Mouse (Mus musculus) liver, embryonic 14.5 days (tissue): ENCODE measurements around the gene Rps11. TPM values are rescaled to one million over a fixed set of nuclear protein-coding genes. Genes with fewer than 3 reads are reported as not detected.

Experiments
- ATAC-seq: fragments of 200-750 bp; cut with Nextera tagmentation; 2 replicates; pipeline ENCODE4 v1.8.0; 2017; ENCODE audit warnings: moderate number of reproducible peaks, mild to moderate bottlenecking, moderate library complexity; ENCODE audit not compliant: insufficient read depth
- DNase-seq, 3 experiments: peaks; one replicate each; pipeline ENCODE4 v3.0.0-alpha.2; 2012 to 2013; ENCODE audit warnings: low read depth in 3 of 3, low spot score in 3 of 3
- H3K27ac ChIP-seq: fragments of 300-500 bp; sonication (generic); 2 replicates; pipeline ENCODE4 v1.5.1; 2014; ENCODE audit warnings: moderate library complexity, mild to moderate bottlenecking, control low read depth, inconsistent platforms
- H3K27me3 ChIP-seq: fragments of 300-500 bp; sonication (generic); 2 replicates; pipeline ENCODE4 v1.6.1; 2014; ENCODE audit warnings: mild to moderate bottlenecking, low read length, moderate library complexity; ENCODE audit not compliant: control insufficient read depth, insufficient read depth
- H3K36me3 ChIP-seq: fragments of 300-500 bp; sonication (generic); replicated peaks from 2 replicates; pipeline ENCODE4 v1.6.1; 2014; ENCODE audit warnings: low read depth; ENCODE audit not compliant: control insufficient read depth, insufficient read depth
- H3K4me1 ChIP-seq, 2 experiments: fragments of 200-500 bp in 1 of 2; fragments of 300-500 bp in 1 of 2; sonication (generic) in 1 of 2; replicated peaks; 2 replicates each; pipeline ENCODE4 v1.6.1; 2012 to 2014; ENCODE audit warnings: antibody characterized with exemption in 1 of 2, inconsistent platforms in 1 of 2, low read length in 1 of 2; ENCODE audit not compliant: control insufficient read depth in 2 of 2, insufficient read depth in 2 of 2
- H3K4me2 ChIP-seq: fragments of 300-500 bp; sonication (generic); 2 replicates; pipeline ENCODE4 v1.6.1; 2014; ENCODE audit warnings: low read depth, mild to moderate bottlenecking, control low read depth, moderate library complexity
- H3K4me3 ChIP-seq, 2 experiments: fragments of 200-500 bp in 1 of 2; fragments of 300-500 bp in 1 of 2; sonication (generic) in 1 of 2; 2 replicates each; pipeline ENCODE4 v1.5.1; 2012 to 2014; ENCODE audit warnings: low read depth in 2 of 2, low read length in 2 of 2, mild to moderate bottlenecking in 2 of 2, control low read depth in 1 of 2, inconsistent platforms in 1 of 2, moderate library complexity in 1 of 2; ENCODE audit not compliant: insufficient read depth in 1 of 2
- H3K9ac ChIP-seq: fragments of 300-500 bp; sonication (generic); replicated peaks from 2 replicates; pipeline ENCODE4 v1.6.1; 2014; ENCODE audit warnings: mild to moderate bottlenecking, control low read depth, moderate library complexity
- H3K9me3 ChIP-seq: fragments of 300-500 bp; sonication (generic); 2 replicates; pipeline ENCODE4 v1.6.1; 2016; ENCODE audit warnings: low read length, mixed read lengths; ENCODE audit not compliant: control insufficient read depth
- CTCF ChIP-seq: IDR thresholded peaks from 2 replicates; pipeline ENCODE4 v1.5.1; 2016; ENCODE audit warnings: antibody characterized with exemption, low read depth, control low read depth
- EP300 ChIP-seq: IDR thresholded peaks from 2 replicates; pipeline ENCODE4 v1.6.1; 2016; ENCODE audit warnings: antibody characterized with exemption, low read depth
- WGBS: fragments of 180-500 bp; shearing (Covaris S2); extraction: QIAGEN DNeasy Blood & Tissue Kit; methylation state at CpG from one replicate; pipeline ENCODE4 v1.1.7; 2014; ENCODE audit not compliant: insufficient replicate concordance; 5-methylcytosine and 5-hydroxymethylcytosine counted together
- polyA plus RNA-seq, 2 experiments: library from polyadenylated mRNA; depleted of rRNA in 1 of 2; stranded (reverse) in 1 of 2; unstranded in 1 of 2; fragments of >200 nt; fragmentation: Nextera tagmentation in 1 of 2; extraction: Ambion mirVana in 1 of 2; gene quantifications; 2 replicates each; pipeline versions ENCODE4 v1.2.1 to v1.2.3; 2012 to 2014

The Rps11 gene
- polyA plus RNA-seq, 2 experiments = 366 to 989 TPM

DNA sequence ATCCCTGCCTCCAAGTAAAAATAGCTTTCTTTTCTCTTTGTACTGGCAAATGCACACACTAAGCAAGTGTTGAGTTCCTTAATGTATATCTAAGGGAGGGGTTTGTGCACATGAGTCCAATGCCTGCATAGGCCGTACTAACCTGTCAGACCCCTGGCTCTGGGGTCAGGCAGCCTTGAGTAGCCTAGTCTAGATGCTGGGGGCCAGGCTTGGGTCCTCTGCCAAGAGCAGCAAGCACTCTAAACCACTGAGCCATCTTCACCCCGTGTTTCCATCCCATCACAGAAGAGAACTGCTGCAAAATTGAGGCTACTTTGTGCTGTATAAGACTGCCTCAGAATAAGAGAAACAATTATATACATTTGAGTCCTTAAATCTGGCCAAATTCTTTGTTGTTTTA lies 46.4 kb downstream of the Rps11 start:
- Histone ChIP-seq H3K4me3 (no peak overlapping the region), H3K4me2 (no peak overlapping the region), H3K9ac (no peak overlapping the region), H3K9me3 (no peaks in the 10 kb centered on the region), H3K27ac (no peak overlapping the region), H3K36me3 (peaks cover 7% of the 10 kb centered on the region; the same call in 1 of the 2 replicates), H3K4me1 (peaks cover 2 to 12% of the 10 kb centered on the region in 2 experiments; a peak in 3 of 4 replicates), H3K27me3 (no peaks in the 10 kb centered on the region)
- TF ChIP-seq CTCF = no peak
- TF ChIP-seq EP300 = no peak
- DNase-seq (no peak), ATAC-seq (no peak)
- 91% methylated on average over 2 of the region's 2 CpGs for WGBS

DNA sequence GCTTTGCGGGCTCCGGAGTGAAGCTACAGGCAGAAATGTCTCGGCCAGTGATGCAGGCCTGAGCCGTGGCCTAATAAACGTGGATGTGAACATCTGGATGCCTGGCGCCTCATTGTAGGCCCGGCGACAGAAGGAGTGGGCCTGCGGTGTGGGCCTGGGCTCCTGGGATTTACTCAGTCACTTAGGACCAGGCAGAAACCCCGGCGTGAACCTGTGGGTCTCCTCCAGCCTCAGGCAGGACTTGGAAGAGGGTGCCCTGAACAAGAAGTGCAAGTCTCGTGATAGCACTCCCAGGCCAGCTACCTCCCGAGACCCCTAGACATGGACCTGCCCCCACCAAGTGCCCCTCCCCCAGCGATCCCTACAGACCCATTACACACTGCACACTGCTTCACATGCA lies 46.9 kb downstream of the Rps11 start:
- Histone ChIP-seq H3K4me1 (peaks cover 0 to 8% of the 10 kb centered on the region in 2 experiments; a peak in 2 of 4 replicates), H3K27me3 (no peaks in the 10 kb centered on the region), H3K36me3 (peaks cover 7% of the 10 kb centered on the region; the same call in 1 of the 2 replicates), H3K27ac (no peak overlapping the region), H3K9me3 (no peaks in the 10 kb centered on the region), H3K4me3 (no peak overlapping the region), H3K4me2 (no peak overlapping the region), H3K9ac (no peak overlapping the region)
- TF ChIP-seq CTCF (no peak), EP300 (no peak)
- ATAC-seq (no peak), DNase-seq (no peak)
- 77% methylated on average over 14 of the region's 14 CpGs for WGBS

DNA sequence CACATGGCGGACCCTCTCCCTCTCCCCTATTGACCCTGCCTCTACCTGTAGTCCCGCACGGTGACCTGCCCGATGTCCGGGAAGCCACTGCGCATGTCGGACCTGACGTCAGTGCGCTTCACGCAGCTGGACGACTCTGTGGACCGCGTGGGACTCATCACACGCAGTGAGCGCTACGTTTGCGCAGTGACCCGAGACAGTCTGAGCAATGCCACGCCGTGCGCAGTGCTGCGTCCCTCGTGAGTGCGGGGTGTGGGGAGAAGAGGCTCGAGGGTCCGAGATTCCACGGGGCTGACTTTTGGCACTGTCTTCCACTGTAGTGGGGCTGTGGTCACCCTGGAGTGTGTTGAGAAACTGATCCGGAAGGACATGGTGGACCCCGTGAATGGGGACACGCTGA lies 47.7 kb downstream of the Rps11 start:
- peaks cover 0 to 6% of the 10 kb centered on the region in 2 experiments; a peak in 2 of 4 replicates for H3K4me1 ChIP-seq
- H3K27me3 ChIP-seq = no peaks in the 10 kb centered on the region
- 87% methylated on average over 30 of the region's 30 CpGs for WGBS
- no peaks in the 10 kb centered on the region for H3K9me3 ChIP-seq
- H3K4me2 ChIP-seq = no peak overlapping the region
- no peak overlapping the region for H3K4me3 ChIP-seq
- no peak overlapping the region for H3K27ac ChIP-seq
- DNase-seq (no peak), ATAC-seq (no peak)
- H3K9ac ChIP-seq = no peak overlapping the region
- H3K36me3 ChIP-seq = peaks cover 7% of the 10 kb centered on the region; the same call in 1 of the 2 replicates
- TF ChIP-seq CTCF = no peak
- no peak for TF ChIP-seq EP300

DNA sequence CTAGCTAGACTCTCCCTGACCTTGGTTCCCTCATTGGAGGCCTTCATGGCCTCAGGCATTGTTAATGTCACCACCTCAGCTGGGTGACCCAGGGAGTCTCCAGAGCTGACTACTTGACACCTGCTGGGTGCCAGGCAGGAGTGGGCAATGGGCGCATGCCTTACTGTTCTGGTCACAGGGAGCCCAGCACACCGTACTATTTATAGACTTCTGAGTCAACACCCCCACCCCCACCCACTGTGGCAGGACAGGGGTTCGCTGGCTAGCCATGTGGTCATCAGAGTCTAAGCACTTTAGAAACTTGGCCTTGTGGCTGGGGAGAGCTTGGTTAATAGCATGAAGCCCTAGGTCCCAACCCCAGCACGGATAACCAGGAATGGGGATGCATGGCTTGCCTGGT lies 48.8 kb downstream of the Rps11 start:
- no peaks in the 10 kb centered on the region for H3K27me3 ChIP-seq
- 67% methylated on average over 4 of the region's 4 CpGs for WGBS
- H3K36me3 ChIP-seq = peaks cover 7% of the 10 kb centered on the region; the same call in 1 of the 2 replicates
- no peak for ATAC-seq
- no peak overlapping the region for H3K27ac ChIP-seq
- peaks cover 0 to 6% of the 10 kb centered on the region in 2 experiments; a peak in 2 of 4 replicates for H3K4me1 ChIP-seq
- no peak for DNase-seq
- H3K4me2 ChIP-seq = no peak overlapping the region
- H3K9ac ChIP-seq = no peak overlapping the region
- no peak overlapping the region for H3K4me3 ChIP-seq
- no peak for TF ChIP-seq EP300
- H3K9me3 ChIP-seq = no peaks in the 10 kb centered on the region

DNA sequence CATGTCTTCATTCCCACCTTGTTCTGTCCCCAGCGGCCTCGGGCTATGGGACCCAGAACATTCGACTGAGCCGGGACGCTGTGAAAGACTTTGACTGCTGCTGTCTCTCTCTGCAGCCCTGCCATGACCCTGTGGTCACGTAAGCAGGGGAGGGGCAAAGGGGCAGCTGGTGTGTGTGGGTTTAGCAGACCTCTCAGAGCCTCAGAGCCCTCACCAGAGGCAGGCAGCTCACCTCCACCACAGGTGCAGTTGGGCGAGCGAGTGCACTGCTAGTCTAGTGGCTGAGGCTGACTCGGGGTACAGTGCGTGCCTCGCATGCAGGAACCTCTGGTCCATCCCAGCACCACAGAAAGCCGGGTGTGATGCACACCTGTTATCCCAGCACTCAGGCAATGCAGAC lies 50.3 kb downstream of the Rps11 start:
- TF ChIP-seq EP300 = no peak
- TF ChIP-seq CTCF = no peak
- Histone ChIP-seq H3K27me3 (no peaks in the 10 kb centered on the region), H3K4me2 (no peak overlapping the region), H3K4me3 (no peak overlapping the region), H3K9me3 (no peaks in the 10 kb centered on the region), H3K4me1 (peaks cover 0 to 4% of the 10 kb centered on the region in 2 experiments; a peak in 1 of 4 replicates), H3K27ac (no peak overlapping the region), H3K36me3 (peaks cover 7% of the 10 kb centered on the region; the same call in 1 of the 2 replicates), H3K9ac (no peak overlapping the region)
- 82% methylated on average over 12 of the region's 12 CpGs for WGBS
- ATAC-seq = no peak
- DNase-seq = no peak
